Mouse (Mus musculus) cerebellum, adult 2 months (tissue): ENCODE data around the gene Gm4553.
"Not testable (repeated sequence)": the region's sequence is repeated elsewhere in the genome, so short reads cannot be mapped to it uniquely, and the experiment has no call there.

Source experiments
- CTCF ChIP-seq: fragments of 200-500 bp; IDR thresholded peaks from 2 replicates; pipeline ENCODE4 v1.5.1; 2011; ENCODE audit warnings: low read depth, mild to moderate bottlenecking, control low read depth, low read length, moderate library complexity, borderline replicate concordance; ENCODE audit not compliant: insufficient read depth
- POLR2A ChIP-seq: fragments of 200-500 bp; IDR thresholded peaks from 2 replicates; pipeline ENCODE4 v1.6.1; 2011; ENCODE audit warnings: low read length, control low read depth, borderline replicate concordance; ENCODE audit not compliant: insufficient read depth

GRCm38 (mm10) chr7:142143506-142144010 is 22.0 kb downstream of the Gm4553 start:
- TF ChIP-seq POLR2A, CTCF: not testable (repeated sequence)
